Mouse (Mus musculus) liver, embryonic 13.5 days (tissue): ENCODE results near the gene Relt. TPM values are rescaled to one million over a fixed set of nuclear protein-coding genes. Genes with fewer than 3 reads are reported as not detected.

Experiments
- ATAC-seq: fragments of 200-750 bp; cut with Nextera tagmentation; 2 replicates; pipeline ENCODE4 v1.8.0; 2017; ENCODE audit warnings: low read depth, mild to moderate bottlenecking, moderate number of reproducible peaks, moderate library complexity
- DNase-seq: peaks from one replicate; pipeline ENCODE4 v3.0.0; 2022
- H3K27ac ChIP-seq: fragments of 300-500 bp; sonication (generic); 2 replicates; pipeline ENCODE4 v1.5.1; 2015; ENCODE audit warnings: moderate library complexity, mild to moderate bottlenecking, inconsistent platforms
- H3K27me3 ChIP-seq: fragments of 300-500 bp; sonication (generic); 2 replicates; pipeline ENCODE4 v1.6.1; 2015; ENCODE audit warnings: mild to moderate bottlenecking, inconsistent platforms
- H3K36me3 ChIP-seq: fragments of 300-500 bp; sonication (generic); 2 replicates; pipeline ENCODE4 v1.6.1; 2015; ENCODE audit warnings: mild to moderate bottlenecking, inconsistent platforms
- H3K4me1 ChIP-seq: fragments of 300-500 bp; sonication (generic); replicated peaks from 2 replicates; pipeline ENCODE4 v1.6.1; 2015; ENCODE audit warnings: inconsistent platforms
- H3K4me2 ChIP-seq: fragments of 300-500 bp; sonication (generic); 2 replicates; pipeline ENCODE4 v1.6.1; 2015; ENCODE audit warnings: inconsistent platforms, mild to moderate bottlenecking, moderate library complexity
- H3K4me3 ChIP-seq: fragments of 300-500 bp; sonication (generic); replicated peaks from 2 replicates; pipeline ENCODE4 v1.5.1; 2015; ENCODE audit warnings: mild to moderate bottlenecking, inconsistent platforms
- H3K9ac ChIP-seq: fragments of 300-500 bp; sonication (generic); 2 replicates; pipeline ENCODE4 v1.6.1; 2015; ENCODE audit warnings: mild to moderate bottlenecking, inconsistent platforms
- H3K9me3 ChIP-seq: fragments of 300-500 bp; sonication (generic); replicated peaks from 2 replicates; pipeline ENCODE4 v1.6.1; 2016; ENCODE audit warnings: inconsistent platforms
- WGBS: fragments of 180-500 bp; shearing (Covaris S2); methylation state at CpG from one replicate; pipeline ENCODE4 v1.1.7; 2015; ENCODE audit not compliant: insufficient replicate concordance; 5-methylcytosine and 5-hydroxymethylcytosine counted together
- polyA plus RNA-seq: library from polyadenylated mRNA; unstranded; fragments of >200 nt; fragmentation: Nextera tagmentation; extraction: Ambion mirVana; gene quantifications from 2 replicates; pipeline ENCODE4 v1.2.1, GENCODE M21; 2015

Relt gene
- polyA plus RNA-seq, 1 experiment from 2014 or later: 15.3 TPM

DNA sequence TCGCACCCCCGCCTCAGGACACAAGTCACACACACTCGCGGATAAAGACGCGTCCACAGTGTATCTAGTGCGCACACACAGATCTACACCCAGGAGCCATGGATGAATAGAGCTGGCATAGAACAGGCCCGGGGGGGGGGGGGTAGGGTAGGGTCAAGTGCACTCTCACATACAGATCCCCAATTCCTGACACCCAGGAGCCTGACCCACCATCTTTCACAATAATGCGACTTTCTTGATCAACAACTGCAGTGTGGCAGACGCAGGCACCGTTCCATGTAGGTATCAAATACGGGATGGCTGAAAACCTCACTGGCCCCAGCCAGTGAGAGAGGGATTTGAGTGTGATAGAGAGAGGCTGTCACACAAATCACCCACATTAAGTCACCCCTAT, 31.6 kb upstream of the Relt start:
- 8% methylated on average over 12 of the region's 12 CpGs for WGBS
- Histone ChIP-seq H3K36me3 (0 out of 2 replicates have a peak, but pooled peaks cover 6% of the 10 kb centered on the region), H3K9me3 (no peaks in the 10 kb centered on the region), H3K4me3 (peak overlapping the region; percentile 56), H3K4me2 (peak overlapping the region; percentile 76), H3K9ac (peak overlapping the region; percentile 59; the same call in 1 of the 2 replicates), H3K27me3 (peaks cover 36% of the 10 kb centered on the region), H3K27ac (no peak overlapping the region), H3K4me1 (peaks cover 18% of the 10 kb centered on the region)
- ATAC-seq (no peak), DNase-seq (no peak)

DNA sequence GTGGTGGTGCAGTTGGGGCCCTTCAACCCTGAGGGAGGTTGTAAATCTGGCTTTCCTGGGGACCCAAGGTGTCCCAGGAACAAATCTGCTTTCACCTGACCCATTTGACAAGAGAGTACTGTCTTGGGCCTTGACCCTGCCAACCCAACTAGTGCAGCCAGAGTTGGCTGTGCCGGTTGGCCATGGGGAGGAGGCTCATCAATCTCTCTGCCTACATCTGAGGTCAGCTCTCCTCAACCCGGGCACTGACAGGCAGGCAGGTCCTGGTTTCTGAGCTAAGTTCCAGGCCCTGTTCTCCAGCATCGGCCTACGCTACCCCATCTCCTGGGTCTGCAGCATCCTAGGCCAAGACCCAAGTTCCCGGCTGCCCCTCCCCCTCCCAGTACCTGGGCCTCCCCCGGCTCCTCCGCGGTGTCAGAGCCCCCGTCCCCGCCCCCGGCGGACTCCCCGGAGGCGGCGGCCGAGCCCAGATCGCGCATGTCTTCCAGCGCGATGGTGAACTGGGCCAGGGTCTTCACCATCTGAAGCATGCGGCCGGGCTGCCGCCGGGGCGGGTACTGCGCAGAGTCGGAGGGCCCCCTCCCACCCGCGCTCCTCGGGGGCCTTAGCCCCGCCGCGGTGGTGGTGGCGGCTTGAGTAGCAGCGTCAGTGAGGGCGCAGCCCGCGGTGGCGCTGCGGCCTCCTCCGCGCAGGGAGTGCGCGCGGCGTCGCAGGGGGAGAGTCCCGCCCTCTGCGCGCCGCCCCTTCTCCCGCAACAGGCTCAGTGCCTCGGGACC, 31.0 kb upstream of the Relt start:
- 7% methylated on average over 52 of the region's 53 CpGs for WGBS
- H3K4me3 ChIP-seq: peak overlapping the region; percentile 56
- H3K27ac ChIP-seq: no peak overlapping the region
- DNase-seq: no peak
- H3K9ac ChIP-seq: peak overlapping the region; percentile 59
- H3K27me3 ChIP-seq: peaks cover 36% of the 10 kb centered on the region
- H3K4me1 ChIP-seq: peaks cover 18% of the 10 kb centered on the region
- H3K9me3 ChIP-seq: no peaks in the 10 kb centered on the region
- 0 out of 2 replicates have a peak, but pooled peaks cover 7% of the 10 kb centered on the region for H3K36me3 ChIP-seq
- ATAC-seq: no peak
- peak overlapping the region; percentile 76 for H3K4me2 ChIP-seq

DNA sequence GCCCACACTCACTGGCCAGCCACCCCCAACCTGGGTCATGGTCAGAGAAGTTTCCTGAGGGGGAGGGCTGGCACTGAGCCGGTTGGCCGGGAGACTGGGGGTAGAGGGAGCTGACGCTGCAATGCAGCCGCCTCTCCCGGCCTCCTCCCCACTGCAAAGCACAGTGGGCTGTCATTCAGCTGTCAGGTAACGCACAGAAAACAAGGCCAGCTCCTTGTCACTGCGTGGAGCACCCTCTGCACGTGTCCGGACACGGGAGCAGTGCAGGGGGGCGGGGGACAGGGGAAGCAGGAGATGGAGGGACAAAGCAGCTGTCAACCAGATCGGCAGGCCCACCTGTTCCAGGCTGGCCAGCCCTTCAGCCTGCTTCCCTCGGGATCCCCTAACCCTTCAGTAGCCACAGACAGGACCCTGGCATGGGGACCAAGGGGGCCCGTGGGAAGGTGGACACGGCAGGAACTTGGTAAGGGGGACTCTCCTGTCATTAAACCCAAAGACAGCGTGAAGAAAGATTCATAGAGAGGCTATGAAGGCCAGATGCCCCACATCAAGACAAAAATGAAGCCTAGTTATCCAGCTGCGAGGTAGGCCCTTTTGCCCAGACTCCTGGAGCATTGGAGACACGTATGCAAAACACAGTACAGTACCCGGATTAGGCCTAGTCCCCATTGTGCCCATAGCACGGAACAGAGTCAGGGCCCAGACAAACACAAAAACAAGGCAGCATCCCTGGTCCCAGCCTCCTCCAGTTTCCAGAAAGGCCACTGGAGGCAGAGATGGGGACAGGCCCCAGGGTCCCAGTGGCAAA, 30.2 kb upstream of the Relt start:
- Histone ChIP-seq H3K4me1 (peaks cover 18% of the 10 kb centered on the region), H3K9me3 (no peaks in the 10 kb centered on the region), H3K4me2 (peak overlapping the region; percentile 76), H3K27me3 (peaks cover 36% of the 10 kb centered on the region), H3K4me3 (no peak overlapping the region), H3K36me3 (0 out of 2 replicates have a peak, but pooled peaks cover 7% of the 10 kb centered on the region), H3K9ac (no peak overlapping the region), H3K27ac (no peak overlapping the region)
- no peak for ATAC-seq
- WGBS: 60% methylated on average over 20 of the region's 20 CpGs
- DNase-seq: no peak

DNA sequence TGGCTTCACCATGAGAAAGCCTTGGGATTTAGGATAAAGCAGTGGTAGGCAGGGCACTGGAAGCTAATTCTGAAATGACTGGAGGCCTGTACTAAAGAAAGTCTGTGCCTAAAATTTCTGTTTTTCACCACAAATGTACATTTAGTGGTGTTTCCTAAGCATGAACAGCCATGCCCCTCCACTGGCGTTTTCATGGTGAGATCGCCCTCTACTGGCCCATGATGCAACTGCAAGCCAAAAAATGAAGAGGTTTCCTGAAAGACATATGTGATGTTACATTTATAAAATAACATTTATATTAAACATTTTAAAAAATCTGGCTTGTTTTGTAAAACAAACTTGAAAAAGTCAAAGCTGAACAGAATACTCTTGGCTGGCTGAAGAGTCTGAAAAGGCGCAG, 23.3 kb upstream of the Relt start:
- no peaks in the 10 kb centered on the region for H3K27me3 ChIP-seq
- DNase-seq (peak; percentile 41), ATAC-seq (no peak)
- no peak overlapping the region for H3K4me3 ChIP-seq
- H3K36me3 ChIP-seq: peaks cover 25% of the 10 kb centered on the region; the same call in 1 of the 2 replicates
- no peak overlapping the region for H3K9ac ChIP-seq
- no peaks in the 10 kb centered on the region for H3K4me1 ChIP-seq
- 26% methylated on average over 3 of the region's 3 CpGs for WGBS
- no peak overlapping the region for H3K4me2 ChIP-seq
- H3K27ac ChIP-seq: no peak overlapping the region
- no peaks in the 10 kb centered on the region for H3K9me3 ChIP-seq

DNA sequence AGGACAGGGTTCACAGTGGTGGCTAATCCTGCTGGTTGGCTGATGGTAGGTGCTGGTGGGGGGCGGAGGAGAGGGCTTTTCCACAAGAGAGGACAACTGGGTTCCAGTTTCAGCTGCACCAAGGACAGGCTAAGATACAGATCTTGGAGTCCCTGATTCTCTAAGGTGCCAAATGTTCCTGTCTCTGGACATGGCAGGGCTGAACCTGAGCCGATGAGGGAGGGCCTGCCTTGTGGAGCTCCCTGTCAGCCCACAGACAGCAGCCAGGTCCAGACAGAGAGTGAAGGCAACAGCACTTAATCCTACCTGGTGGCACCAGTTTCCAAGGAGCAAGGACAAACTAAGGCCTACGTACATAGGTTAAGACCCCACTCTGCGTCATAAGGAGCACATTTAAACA, 21.2 kb upstream of the Relt start:
- DNase-seq (no peak), ATAC-seq (no peak)
- Histone ChIP-seq H3K9ac (no peak overlapping the region), H3K4me1 (peaks cover 7% of the 10 kb centered on the region), H3K4me3 (no peak overlapping the region), H3K9me3 (no peaks in the 10 kb centered on the region), H3K27me3 (no peaks in the 10 kb centered on the region), H3K4me2 (no peak overlapping the region), H3K36me3 (peaks cover 24% of the 10 kb centered on the region; the same call in 1 of the 2 replicates), H3K27ac (no peak overlapping the region)
- 81% methylated on average over 4 of the region's 4 CpGs for WGBS

DNA sequence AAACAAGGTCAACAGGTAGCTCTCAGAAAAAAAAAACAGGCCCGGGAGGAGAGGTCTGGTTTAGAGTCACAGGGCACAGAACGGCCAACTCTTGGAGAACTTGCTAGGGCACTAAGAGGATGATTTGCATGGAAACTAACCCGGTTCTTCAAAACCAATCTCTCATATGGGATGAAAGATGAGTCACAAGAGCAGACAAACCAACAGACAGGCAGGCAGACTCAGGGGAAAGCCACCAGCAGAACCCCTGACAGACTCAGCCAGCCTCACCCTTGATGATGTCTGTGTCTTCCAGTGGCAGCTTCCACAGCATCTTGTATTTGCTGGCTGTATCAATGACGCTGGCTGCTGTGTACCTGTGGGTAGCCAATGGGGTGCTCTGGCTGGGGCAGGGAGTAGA, 18.7 kb upstream of the Relt start:
- DNase-seq: no peak
- Histone ChIP-seq H3K4me2 (no peak overlapping the region), H3K4me3 (no peak overlapping the region), H3K4me1 (peaks cover 8% of the 10 kb centered on the region), H3K9me3 (no peaks in the 10 kb centered on the region), H3K9ac (no peak overlapping the region), H3K27me3 (no peaks in the 10 kb centered on the region), H3K27ac (no peak overlapping the region), H3K36me3 (peaks cover 28% of the 10 kb centered on the region; the same call in 1 of the 2 replicates)
- no peak for ATAC-seq
- WGBS: 73% methylated on average over 4 of the region's 4 CpGs

DNA sequence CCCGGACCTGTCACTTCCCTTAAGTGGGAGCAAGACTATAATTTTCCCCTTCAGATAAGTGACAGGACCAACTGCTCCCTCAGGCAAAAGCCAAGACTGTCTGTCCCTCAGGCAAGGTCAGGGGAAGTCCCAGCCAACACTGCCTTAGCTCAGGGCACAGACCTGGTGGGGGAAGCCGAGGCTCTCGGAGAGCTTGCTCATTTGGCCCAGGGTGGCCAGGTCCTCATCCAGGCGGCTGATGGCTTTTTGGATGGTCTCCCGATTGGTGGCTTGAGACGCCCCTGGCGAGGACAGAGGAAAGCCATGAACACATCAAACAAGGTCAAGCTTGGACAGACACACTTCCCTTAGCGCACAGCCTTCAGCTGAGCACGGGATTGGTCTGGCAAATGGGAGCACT, 18.3 kb upstream of the Relt start:
- Histone ChIP-seq H3K4me3 (no peak overlapping the region), H3K36me3 (peaks cover 28% of the 10 kb centered on the region; the same call in 1 of the 2 replicates), H3K27ac (no peak overlapping the region), H3K9ac (no peak overlapping the region), H3K4me2 (no peak overlapping the region), H3K9me3 (no peaks in the 10 kb centered on the region), H3K27me3 (no peaks in the 10 kb centered on the region), H3K4me1 (peaks cover 8% of the 10 kb centered on the region)
- DNase-seq (no peak), ATAC-seq (no peak)
- WGBS: 81% methylated on average over 9 of the region's 9 CpGs

DNA sequence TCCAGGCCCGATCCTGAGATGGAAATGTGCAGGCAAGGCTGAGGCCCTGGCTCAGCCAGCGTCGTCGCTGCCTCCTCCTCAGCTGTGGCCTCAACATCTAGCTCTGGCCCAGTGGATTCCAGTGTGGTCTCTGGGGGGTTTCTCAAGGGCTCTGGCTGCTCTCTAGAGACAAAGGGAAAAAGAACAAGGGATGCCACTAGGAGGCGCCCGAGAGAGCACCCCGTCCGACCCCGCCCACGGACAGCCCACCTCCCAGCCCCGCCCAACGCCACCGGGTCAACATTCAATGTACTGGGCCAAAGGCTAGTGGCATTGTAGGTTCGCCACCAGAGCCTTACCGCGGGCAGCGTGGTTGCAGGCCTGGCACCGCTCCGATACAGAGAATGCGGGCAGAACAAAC, 16.3 kb upstream of the Relt start:
- DNase-seq (peak; percentile 67), ATAC-seq (peak; percentile 35; the same call in 1 of the 2 replicates)
- Histone ChIP-seq H3K4me1 (peaks cover 15% of the 10 kb centered on the region), H3K27me3 (no peaks in the 10 kb centered on the region), H3K27ac (no peak overlapping the region), H3K36me3 (peaks cover 28% of the 10 kb centered on the region; the same call in 1 of the 2 replicates), H3K4me3 (no peak overlapping the region; the same call in 1 of the 2 replicates), H3K9ac (no peak overlapping the region), H3K4me2 (peak overlapping the region; percentile 52), H3K9me3 (no peaks in the 10 kb centered on the region)
- whole genome bisulfite sequencing: 17% methylated on average over 20 of the region's 20 CpGs

DNA sequence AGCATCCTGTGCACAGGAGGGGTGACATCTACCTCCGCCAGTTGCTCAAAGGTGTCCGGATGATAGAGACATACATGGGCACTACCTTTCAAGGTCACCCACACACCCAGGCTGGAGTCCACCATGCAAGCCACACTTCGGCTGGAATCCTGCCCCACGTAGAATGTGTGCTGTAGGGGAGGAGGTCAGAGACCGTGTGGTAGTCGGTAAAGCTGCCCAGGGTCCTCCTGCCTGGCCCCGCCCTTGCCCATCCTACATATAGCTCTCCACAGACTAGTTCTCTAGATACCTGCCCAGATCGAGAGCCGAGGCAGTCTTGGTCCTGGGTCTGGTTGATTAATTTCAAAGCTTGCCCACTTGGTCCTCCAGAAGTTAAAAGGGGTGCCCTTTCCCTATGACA, 13.5 kb upstream of the Relt start:
- Histone ChIP-seq H3K9me3 (no peaks in the 10 kb centered on the region), H3K4me2 (no peak overlapping the region), H3K4me3 (no peak overlapping the region), H3K36me3 (peaks cover 22% of the 10 kb centered on the region; the same call in 1 of the 2 replicates), H3K27me3 (no peaks in the 10 kb centered on the region), H3K27ac (no peak overlapping the region), H3K4me1 (peaks cover 24% of the 10 kb centered on the region), H3K9ac (no peak overlapping the region)
- DNase-seq (no peak), ATAC-seq (no peak)
- WGBS: 73% methylated on average over 9 of the region's 9 CpGs

DNA sequence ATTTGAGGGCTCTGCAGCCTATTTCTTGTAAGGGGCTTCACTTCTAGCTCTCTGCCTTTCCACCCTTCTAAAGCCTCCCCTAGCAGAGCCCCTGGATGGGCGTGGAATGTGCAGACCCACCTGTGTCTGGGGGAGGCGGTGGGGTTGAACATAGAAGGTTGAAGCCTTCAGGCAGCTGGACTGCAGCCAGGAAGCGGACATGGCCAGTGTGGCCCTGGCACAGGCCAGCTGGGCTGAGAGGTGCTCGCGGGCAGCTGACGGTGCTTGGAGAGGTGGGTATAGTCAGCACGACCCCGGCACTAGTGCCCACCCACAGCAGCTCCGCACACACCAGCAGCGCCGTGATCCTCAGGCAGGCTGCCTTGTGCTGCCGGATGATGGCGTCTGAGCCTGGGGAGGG, 13.0 kb upstream of the Relt start:
- H3K9me3 ChIP-seq: no peaks in the 10 kb centered on the region
- 79% methylated on average over 13 of the region's 13 CpGs for WGBS
- ATAC-seq (no peak), DNase-seq (no peak)
- no peak overlapping the region for H3K9ac ChIP-seq
- H3K27ac ChIP-seq: peak overlapping the region; percentile 53
- H3K4me2 ChIP-seq: no peak overlapping the region
- H3K4me3 ChIP-seq: no peak overlapping the region
- H3K27me3 ChIP-seq: no peaks in the 10 kb centered on the region
- peaks cover 19% of the 10 kb centered on the region; the same call in 1 of the 2 replicates for H3K36me3 ChIP-seq
- H3K4me1 ChIP-seq: peaks cover 27% of the 10 kb centered on the region

DNA sequence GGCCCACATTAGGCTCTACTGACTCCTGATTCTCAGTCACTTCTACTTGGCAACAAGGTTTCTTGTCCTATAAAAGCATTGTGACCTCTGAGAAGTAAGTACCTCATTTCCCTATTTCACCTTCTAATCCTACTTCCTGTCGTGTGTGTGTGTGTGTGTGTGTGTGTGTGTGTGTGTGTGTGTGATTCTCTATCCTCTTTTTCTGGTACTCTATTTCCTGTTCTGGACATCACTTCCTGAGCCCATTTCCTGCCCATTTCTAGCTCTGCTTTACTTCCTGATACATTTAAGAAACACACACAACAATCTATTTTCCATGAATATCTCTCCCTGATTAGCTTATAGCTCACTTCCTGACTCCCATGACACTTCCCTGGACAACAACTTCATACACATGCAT, 12.6 kb upstream of the Relt start:
- 0 out of 2 replicates have a peak overlapping the region, but pooled peaks have one; percentile 53 for H3K27ac ChIP-seq

More for the DNA sequence above, 12.6 kb upstream of the Relt start:
- 35% methylated on average over 1 of the region's 1 CpGs for WGBS
- H3K4me3 ChIP-seq: no peak overlapping the region
- H3K9ac ChIP-seq: no peak overlapping the region
- H3K27me3 ChIP-seq: no peaks in the 10 kb centered on the region
- DNase-seq (no peak), ATAC-seq (no peak)
- peaks cover 17% of the 10 kb centered on the region; the same call in 1 of the 2 replicates for H3K36me3 ChIP-seq
- no peak overlapping the region for H3K4me2 ChIP-seq
- H3K4me1 ChIP-seq: peaks cover 27% of the 10 kb centered on the region
- no peaks in the 10 kb centered on the region for H3K9me3 ChIP-seq
